9 mouse cellular contexts compared by ENCODE assay signal in the genomic region with DNA sequence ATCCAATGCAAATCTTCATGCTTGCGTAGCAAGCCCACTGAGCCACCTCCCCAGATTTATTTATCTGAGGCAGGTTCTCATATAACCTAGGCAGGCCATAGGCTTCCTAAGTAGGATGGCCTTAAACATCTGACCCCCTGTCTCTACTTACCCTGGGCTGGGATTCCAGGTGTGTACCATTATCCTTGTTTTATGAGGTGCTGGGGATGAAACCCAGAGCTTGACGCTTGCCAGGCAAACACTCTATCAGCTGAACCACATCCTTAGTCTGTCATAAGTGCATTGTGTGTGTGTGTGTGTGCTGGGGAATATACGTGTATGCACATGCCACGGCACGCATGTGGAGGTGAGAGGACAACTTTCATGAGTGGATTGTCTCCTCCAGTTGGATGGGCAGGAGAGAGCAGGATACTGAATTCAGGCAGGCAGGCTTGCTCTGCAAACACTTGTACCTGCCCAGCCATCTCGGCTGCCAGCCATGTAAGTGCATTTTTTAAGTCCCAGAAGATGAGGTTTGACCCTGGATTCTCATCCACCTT. TPM values are rescaled to one million over a fixed set of nuclear protein-coding genes. Genes with fewer than 3 reads are reported as not detected.
DNase-seq lines count a peak whose midpoint lies in the region; ATAC-seq and TF ChIP-seq lines count a peak whose summit lies in the region.
"Had no signal": no experiment of that assay in that cellular context is flagged by ENCODE, and none has a peak within 500 bp of the region (broad histone marks: within the 10 kb centered on the region; RNA-seq: fewer than 3 reads in every experiment).

No protein-coding gene starts in this region.

- H3K27me3 ChIP-seq in heart, embryonic 14.5 days (ENCODE audit: control insufficient read depth, insufficient read depth, low read length) = no peaks in the 10 kb centered on the region
- no peaks in the 10 kb centered on the region for H3K27me3 ChIP-seq in spleen, adult 2 months (ENCODE audit: control insufficient read depth, insufficient read depth, low read length)
- H3K27me3 ChIP-seq in liver, adult 2 months (ENCODE audit: control insufficient read depth, insufficient read depth, low read length) = no peaks in the 10 kb centered on the region
- H3K27me3 ChIP-seq: forebrain, embryonic 15.5 days had no signal

- H3K79me2 ChIP-seq in liver, adult 2 months (ENCODE audit: control insufficient read depth, insufficient read depth, low read length) = peaks cover 10% of the 10 kb centered on the region; the same call in 1 of the 2 replicates

- no peaks in the 10 kb centered on the region for H3K9me3 ChIP-seq in heart, embryonic 14.5 days (ENCODE audit: control insufficient read depth, low read length)
- H3K9me3 ChIP-seq: forebrain, embryonic 15.5 days had no signal

- TF ChIP-seq POLR2A in spleen, adult 2 months (IDR thresholded peaks at IDR 0.05; ENCODE audit: low read depth, low read length) = no peak
- TF ChIP-seq POLR2A in liver, adult 2 months (IDR thresholded peaks at IDR 0.05; ENCODE audit: extremely low read depth, insufficient read depth, low read length) = no peak

- 71% methylated on average over 6 of the region's 6 CpGs for WGBS in heart, embryonic 14.5 days
- WGBS in spleen, adult 2 months = 68% methylated on average over 6 of the region's 6 CpGs
- 61% methylated on average over 6 of the region's 6 CpGs for WGBS in liver, adult 2 months

- no peak for ATAC-seq in heart, embryonic 14.5 days (ENCODE audit: insufficient number of reproducible peaks, insufficient read depth, low FRiP score, low read depth)

- peak overlapping the region; percentile 49 to 59; a peak in 1 of 4 replicates for H3K4me3 ChIP-seq in heart, embryonic 14.5 days (ENCODE audit: control insufficient read depth in 1 of 2, insufficient read depth in 1 of 2, low read depth in 1 of 2, low read length in 2 of 2)
- H3K4me3 ChIP-seq in spleen, adult 2 months (ENCODE audit: extremely low read depth, insufficient read depth, insufficient read length) = peak overlapping the region; percentile 91; the same call in 1 of the 2 replicates
- H3K4me3 ChIP-seq in liver, adult 2 months (ENCODE audit: insufficient read depth, low read depth, low read length) = no peak overlapping the region

- TF ChIP-seq CTCF in spleen, adult 2 months (IDR thresholded peaks at IDR 0.05; ENCODE audit: extremely low read depth, insufficient read depth, insufficient read length, insufficient replicate concordance) = no peak
- no peak for TF ChIP-seq CTCF in liver, adult 2 months (IDR thresholded peaks at IDR 0.05; ENCODE audit: low read depth, low read length)

- H3K9ac ChIP-seq in heart, embryonic 14.5 days (ENCODE audit: low read length) = peak overlapping the region; percentile 85
- H3K9ac ChIP-seq in liver, adult 2 months (ENCODE audit: low read depth, low read length) = peak overlapping the region; percentile 14

- DNase-seq in heart, adult 11 months = no peak
- DNase-seq in spleen, adult 2 months (ENCODE audit: low read depth in 1 of 2, low spot score in 2 of 2) = no peak
- DNase-seq in spleen, postnatal 4 days (ENCODE audit: low spot score in 2 of 2) = no peak
- DNase-seq in liver, adult 2 months (ENCODE audit: extremely low read depth, low read depth, low spot score) = no peak
- DNase-seq in embryo, embryonic 10.5 days (ENCODE audit: low spot score) = no peak
- no peak for DNase-seq in urinary bladder, postnatal 14 days (ENCODE audit: low spot score)
- no peak for DNase-seq in layer of hippocampus, postnatal 25 days (ENCODE audit: extremely low spot score in 1 of 2, low spot score in 1 of 2)

- peak overlapping the region; percentile 89 to 97 for H3K27ac ChIP-seq in heart, embryonic 14.5 days (replicated peaks in 1 of 2; ENCODE audit: control insufficient read depth in 1 of 2, insufficient read depth in 1 of 2, low read depth in 2 of 2, low read length in 2 of 2)
- peak overlapping the region; percentile 99; the same call in 1 of the 2 replicates for H3K27ac ChIP-seq in spleen, adult 2 months (ENCODE audit: insufficient read depth, low read length)
- peak overlapping the region; percentile 93 for H3K27ac ChIP-seq in liver, adult 2 months (replicated peaks; ENCODE audit: insufficient read depth, low read depth, low read length)
- H3K27ac ChIP-seq: forebrain, embryonic 15.5 days had no signal

- H3K4me2 ChIP-seq in heart, embryonic 14.5 days (ENCODE audit: low read length) = peak overlapping the region; percentile 74

- peaks cover 12 to 13% of the 10 kb centered on the region in 2 experiments; a peak in 3 of 4 replicates for H3K4me1 ChIP-seq in heart, embryonic 14.5 days (ENCODE audit: control insufficient read depth in 2 of 2, insufficient read depth in 2 of 2, low read length in 2 of 2)
- H3K4me1 ChIP-seq in spleen, adult 2 months (ENCODE audit: control insufficient read depth, insufficient read depth, insufficient read length) = peaks cover 16% of the 10 kb centered on the region; the same call in 1 of the 2 replicates
- H3K4me1 ChIP-seq in liver, adult 2 months (ENCODE audit: control insufficient read depth, insufficient read depth, low read length) = peaks cover 6% of the 10 kb centered on the region

- H3K36me3 ChIP-seq in heart, embryonic 14.5 days (ENCODE audit: control insufficient read depth, insufficient read depth, low read length) = peaks cover 37% of the 10 kb centered on the region
- H3K36me3 ChIP-seq in spleen, adult 2 months (ENCODE audit: control insufficient read depth, insufficient read depth, low read length) = peaks cover 11% of the 10 kb centered on the region
- peaks cover 21% of the 10 kb centered on the region for H3K36me3 ChIP-seq in liver, adult 2 months (ENCODE audit: control insufficient read depth, insufficient read depth, low read length)
- H3K36me3 ChIP-seq: forebrain, embryonic 15.5 days had no signal

RNA-seq across cellular contexts. Expression of a gene that starts 1.6 kb away (rescaled TPM):
- polyA plus RNA-seq in heart, embryonic 14.5 days (2014; fragmentation: Nextera tagmentation; extraction: Ambion mirVana) = 154 and 157 TPM in 2 replicates
- 100 and 107 TPM in 2 replicates for polyA plus RNA-seq in spleen, adult 2 months (2012; rRNA removed)
- total RNA-seq in liver, adult 2 months (2014; rRNA removed) = 193 and 238 TPM in 2 replicates
- polyA plus RNA-seq in liver, adult 2 months (2012; rRNA removed) = 219 and 220 TPM in 2 replicates
- 10 to 100 TPM; 14.3 to 16.2 TPM for total RNA-seq in layer of hippocampus, postnatal 25 days (2021)

RNA-seq across cellular contexts. Expression of a gene that starts 8.6 kb away (rescaled TPM):
- polyA plus RNA-seq in heart, embryonic 14.5 days (2014; fragmentation: Nextera tagmentation; extraction: Ambion mirVana) = 58.1 and 61.9 TPM in 2 replicates
- 51.3 and 55.6 TPM in 2 replicates for polyA plus RNA-seq in spleen, adult 2 months (2012; rRNA removed)
- total RNA-seq in liver, adult 2 months (2014; rRNA removed) = 18.9 and 20.5 TPM in 2 replicates
- 18.3 and 18.5 TPM in 2 replicates for polyA plus RNA-seq in liver, adult 2 months (2012; rRNA removed)
- 1 to 10 TPM; 3.9 to 4.6 TPM for total RNA-seq in layer of hippocampus, postnatal 25 days (2021)

RNA-seq across cellular contexts. Expression of a gene that starts 22.1 kb away (rescaled TPM):
- polyA plus RNA-seq in heart, embryonic 14.5 days (2014; fragmentation: Nextera tagmentation; extraction: Ambion mirVana) = 88.3 and 89.0 TPM in 2 replicates
- polyA plus RNA-seq in spleen, adult 2 months (2012; rRNA removed) = 62.4 and 65.8 TPM in 2 replicates
- 58.1 and 62.6 TPM in 2 replicates for total RNA-seq in liver, adult 2 months (2014; rRNA removed)
- polyA plus RNA-seq in liver, adult 2 months (2012; rRNA removed) = 66.4 and 75.2 TPM in 2 replicates
- 10 to 100 TPM; 75.9 to 83.5 TPM for total RNA-seq in layer of hippocampus, postnatal 25 days (2021)

RNA-seq across cellular contexts. Expression of a gene that starts 25.2 kb away (rescaled TPM):
- 24.1 and 26.3 TPM in 2 replicates for polyA plus RNA-seq in heart, embryonic 14.5 days (2014; fragmentation: Nextera tagmentation; extraction: Ambion mirVana)
- polyA plus RNA-seq in spleen, adult 2 months (2012; rRNA removed) = 7.3 and 7.6 TPM in 2 replicates
- total RNA-seq in liver, adult 2 months (2014; rRNA removed) = 71.0 and 80.9 TPM in 2 replicates
- polyA plus RNA-seq in liver, adult 2 months (2012; rRNA removed) = 62.4 and 67.3 TPM in 2 replicates
- 10 to 100 TPM; 19.8 to 22.4 TPM for total RNA-seq in layer of hippocampus, postnatal 25 days (2021)

RNA-seq across cellular contexts. Expression of a gene that starts 33.6 kb away (rescaled TPM):
- polyA plus RNA-seq in heart, embryonic 14.5 days (2014; fragmentation: Nextera tagmentation; extraction: Ambion mirVana) = 14.4 and 16.4 TPM in 2 replicates
- 21.7 and 24.6 TPM in 2 replicates for polyA plus RNA-seq in spleen, adult 2 months (2012; rRNA removed)
- total RNA-seq in liver, adult 2 months (2014; rRNA removed) = 62.9 and 78.9 TPM in 2 replicates
- polyA plus RNA-seq in liver, adult 2 months (2012; rRNA removed) = 202 and 244 TPM in 2 replicates
- 10 to 100 TPM in 1 of 2 experiments, 1 to 10 TPM in 1; 8.5 to 11.9 TPM for total RNA-seq in layer of hippocampus, postnatal 25 days (2021)
